Mouse (Mus musculus) forebrain, embryonic 11.5 days (tissue): ENCODE measurements around the gene Fkbp1b. TPM values are rescaled to one million over a fixed set of nuclear protein-coding genes. Genes with fewer than 3 reads are reported as not detected.
"Not testable (repeated sequence)": the region's sequence is repeated elsewhere in the genome, so short reads cannot be mapped to it uniquely, and the experiment has no call there.

ENCODE experiments used
- ATAC-seq: fragments of 200-750 bp; cut with Nextera tagmentation; replicated peaks from 2 replicates; pipeline ENCODE4 v1.8.0; 2017; ENCODE audit warnings: moderate TSS enrichment; ENCODE audit not compliant: low FRiP score
- DNase-seq: peaks from one replicate; pipeline ENCODE4 v3.0.0-alpha.2; 2017; ENCODE audit warnings: low spot score
- H3K27ac ChIP-seq: fragments of 300-500 bp; sonication (generic); 2 replicates; pipeline ENCODE4 v1.5.1; 2014; ENCODE audit warnings: low read depth, low read length
- H3K27me3 ChIP-seq: fragments of 300-500 bp; sonication (generic); 2 replicates; pipeline ENCODE4 v1.6.1; 2014; ENCODE audit warnings: mild to moderate bottlenecking, low read length, mixed read lengths; ENCODE audit not compliant: control insufficient read depth, insufficient read depth
- H3K36me3 ChIP-seq: fragments of 300-500 bp; sonication (generic); 2 replicates; pipeline ENCODE4 v1.6.1; 2014; ENCODE audit warnings: mild to moderate bottlenecking, low read length, moderate library complexity, mixed read lengths; ENCODE audit not compliant: control insufficient read depth, insufficient read depth
- H3K4me1 ChIP-seq: fragments of 300-500 bp; sonication (generic); replicated peaks from 2 replicates; pipeline ENCODE4 v1.6.1; 2014; ENCODE audit warnings: low read length, mixed read lengths; ENCODE audit not compliant: control insufficient read depth, insufficient read depth
- H3K4me2 ChIP-seq: fragments of 300-500 bp; sonication (generic); 2 replicates; pipeline ENCODE4 v1.6.1; 2014; ENCODE audit warnings: low read depth, mild to moderate bottlenecking, low read length, moderate library complexity, mixed read lengths; ENCODE audit not compliant: severe bottlenecking
- H3K4me3 ChIP-seq: fragments of 300-500 bp; sonication (generic); 2 replicates; pipeline ENCODE4 v1.5.1; 2014; ENCODE audit warnings: low read depth, low read length
- H3K9ac ChIP-seq: fragments of 300-500 bp; sonication (generic); 2 replicates; pipeline ENCODE4 v1.6.1; 2014; ENCODE audit warnings: low read length
- H3K9me3 ChIP-seq: fragments of 300-500 bp; sonication (generic); 2 replicates; pipeline ENCODE4 v1.6.1; 2016; ENCODE audit warnings: low read length, mixed read lengths; ENCODE audit not compliant: control insufficient read depth
- WGBS: fragments of 180-500 bp; shearing (Covaris S2); extraction: QIAGEN DNeasy Blood & Tissue Kit; methylation state at CpG from one replicate; pipeline ENCODE4 v1.1.7; 2014; 5-methylcytosine and 5-hydroxymethylcytosine counted together
- polyA plus RNA-seq: library from polyadenylated mRNA; unstranded; fragments of >200 nt; fragmentation: Nextera tagmentation; extraction: Ambion mirVana; gene quantifications from 2 replicates; pipeline ENCODE4 v1.2.1, GENCODE M21; 2014

Fkbp1b gene
- 5.2 and 6.1 TPM in 2 replicates for polyA plus RNA-seq

- no peaks in the 10 kb centered on the region for H3K36me3 ChIP-seq
- H3K9me3 ChIP-seq: no peaks in the 10 kb centered on the region
- H3K4me3 ChIP-seq: peak within 1 kb of the TSS; percentile 73
- H3K4me2 ChIP-seq: peak within 1 kb of the TSS; percentile 92
- peaks cover 11% of the 10 kb centered on the region; the same call in 1 of the 2 replicates for H3K4me1 ChIP-seq
- peak; percentile 85 for DNase-seq
- 0% methylated on average over 36 of the region's 37 CpGs for WGBS
- H3K9ac ChIP-seq: peak within 1 kb of the TSS; percentile 70
- H3K27ac ChIP-seq: no peak within 1 kb of the TSS
- ATAC-seq: peak; percentile 77
- 0 out of 2 replicates have a peak, but pooled peaks cover 2% of the 10 kb centered on the region for H3K27me3 ChIP-seq
Measured at GRCm38 (mm10) chr12:4841392-4841887, at the start of gene Fkbp1b. TSS of gene Fkbp1b (minus strand) at chr12:4841591.

- Histone ChIP-seq H3K9ac (no peak overlapping the region), H3K36me3 (no peaks in the 10 kb centered on the region; the same call in 1 of the 2 replicates), H3K9me3 (no peaks in the 10 kb centered on the region), H3K4me3 (no peak overlapping the region), H3K4me2 (no peak overlapping the region), H3K27me3 (no peaks in the 10 kb centered on the region), H3K4me1 (no peaks in the 10 kb centered on the region), H3K27ac (no peak overlapping the region)
- DNase-seq (no peak), ATAC-seq (no peak)
- 98% methylated on average over 1 of the region's 1 CpGs for WGBS
Measured at GRCm38 (mm10) chr12:4889891-4890290, 48.5 kb upstream of the Fkbp1b start.

- no peaks in the 10 kb centered on the region for H3K9me3 ChIP-seq
- H3K27ac ChIP-seq: no peak overlapping the region
- no peak overlapping the region for H3K4me3 ChIP-seq
- no peak overlapping the region for H3K9ac ChIP-seq
- H3K27me3 ChIP-seq: no peaks in the 10 kb centered on the region
- H3K4me2 ChIP-seq: no peak overlapping the region
- H3K36me3 ChIP-seq: no peaks in the 10 kb centered on the region; the same call in 1 of the 2 replicates
- DNase-seq (no peak), ATAC-seq (no peak)
- no peaks in the 10 kb centered on the region for H3K4me1 ChIP-seq
- WGBS: 93% methylated on average over 2 of the region's 2 CpGs
Measured at GRCm38 (mm10) chr12:4889251-4889650, 47.9 kb upstream of the Fkbp1b start.

- H3K4me1 ChIP-seq: no peaks in the 10 kb centered on the region
- H3K4me2 ChIP-seq: no peak overlapping the region
- no peak overlapping the region for H3K4me3 ChIP-seq
- no peak for DNase-seq
- no peak for ATAC-seq
- H3K27me3 ChIP-seq: no peaks in the 10 kb centered on the region
- no peak overlapping the region for H3K9ac ChIP-seq
- no peaks in the 10 kb centered on the region for H3K9me3 ChIP-seq
- no peaks in the 10 kb centered on the region; the same call in 1 of the 2 replicates for H3K36me3 ChIP-seq
- no peak overlapping the region for H3K27ac ChIP-seq
Measured at GRCm38 (mm10) chr12:4888739-4889138, 47.3 kb upstream of the Fkbp1b start.

- not testable (repeated sequence) for H3K4me3 ChIP-seq, H3K9me3 ChIP-seq, H3K4me1 ChIP-seq, H3K36me3 ChIP-seq, H3K27ac ChIP-seq, H3K27me3 ChIP-seq, DNase-seq, ATAC-seq, H3K9ac ChIP-seq, H3K4me2 ChIP-seq
- WGBS: 94% methylated on average over 4 of the region's 4 CpGs
Measured at GRCm38 (mm10) chr12:4886581-4886980, 45.2 kb upstream of the Fkbp1b start.

- Histone ChIP-seq H3K27me3 (no peaks in the 10 kb centered on the region), H3K9ac (no peak overlapping the region), H3K4me3 (no peak overlapping the region), H3K36me3 (no peaks in the 10 kb centered on the region; the same call in none of the 2 replicates), H3K27ac (no peak overlapping the region), H3K4me1 (no peaks in the 10 kb centered on the region), H3K9me3 (no peaks in the 10 kb centered on the region), H3K4me2 (no peak overlapping the region)
- ATAC-seq (no peak), DNase-seq (no peak)
- 92% methylated on average over 1 of the region's 1 CpGs for WGBS
Measured at GRCm38 (mm10) chr12:4885062-4885461, 43.7 kb upstream of the Fkbp1b start.

GRCm38 (mm10) chr12:4882086-4882485 is 40.7 kb upstream of the Fkbp1b start:
- WGBS: 92% methylated on average over 2 of the region's 2 CpGs
- H3K4me1 ChIP-seq: no peaks in the 10 kb centered on the region
- no peak overlapping the region for H3K4me2 ChIP-seq
- H3K9ac ChIP-seq: no peak overlapping the region
- DNase-seq (no peak), ATAC-seq (no peak)
- H3K4me3 ChIP-seq: no peak overlapping the region
- no peak overlapping the region for H3K27ac ChIP-seq
- H3K9me3 ChIP-seq: no peaks in the 10 kb centered on the region
- no peaks in the 10 kb centered on the region; the same call in none of the 2 replicates for H3K36me3 ChIP-seq
- no peaks in the 10 kb centered on the region for H3K27me3 ChIP-seq

- no peak overlapping the region for H3K4me2 ChIP-seq
- DNase-seq (no peak), ATAC-seq (no peak)
- H3K9ac ChIP-seq: no peak overlapping the region
- H3K4me3 ChIP-seq: no peak overlapping the region
- no peak overlapping the region for H3K27ac ChIP-seq
- no peaks in the 10 kb centered on the region; the same call in none of the 2 replicates for H3K36me3 ChIP-seq
- peaks cover 5% of the 10 kb centered on the region; the same call in 1 of the 2 replicates for H3K4me1 ChIP-seq
- H3K9me3 ChIP-seq: no peaks in the 10 kb centered on the region
- no peaks in the 10 kb centered on the region for H3K27me3 ChIP-seq
- 95% methylated on average over 5 of the region's 5 CpGs for WGBS
Measured at GRCm38 (mm10) chr12:4879048-4879447, 37.7 kb upstream of the Fkbp1b start.

GRCm38 (mm10) chr12:4878296-4878783 is 36.9 kb upstream of the Fkbp1b start:
- H3K4me3 ChIP-seq: no peak overlapping the region
- H3K9ac ChIP-seq: no peak overlapping the region
- peaks cover 2% of the 10 kb centered on the region; the same call in 1 of the 2 replicates for H3K27me3 ChIP-seq
- DNase-seq (no peak), ATAC-seq (no peak)
- H3K27ac ChIP-seq: no peak overlapping the region
- H3K4me2 ChIP-seq: no peak overlapping the region
- H3K4me1 ChIP-seq: peaks cover 6% of the 10 kb centered on the region; the same call in 1 of the 2 replicates
- H3K36me3 ChIP-seq: no peaks in the 10 kb centered on the region; the same call in none of the 2 replicates
- 76% methylated on average over 9 of the region's 9 CpGs for WGBS
- H3K9me3 ChIP-seq: no peaks in the 10 kb centered on the region
